Mouse (Mus musculus) monocyte, adult 2 months (primary cell): ENCODE measurements around the gene Mrpl58.
"Not testable (repeated sequence)": the region's sequence is repeated elsewhere in the genome, so short reads cannot be mapped to it uniquely, and the experiment has no call there.

Source experiments
- DNase-seq, 2 experiments: peaks; one replicate each; pipeline ENCODE4 v3.0.0; 2022; ENCODE audit warnings: low spot score in 2 of 2, low read depth in 1 of 2

The Mrpl58 gene

DNA sequence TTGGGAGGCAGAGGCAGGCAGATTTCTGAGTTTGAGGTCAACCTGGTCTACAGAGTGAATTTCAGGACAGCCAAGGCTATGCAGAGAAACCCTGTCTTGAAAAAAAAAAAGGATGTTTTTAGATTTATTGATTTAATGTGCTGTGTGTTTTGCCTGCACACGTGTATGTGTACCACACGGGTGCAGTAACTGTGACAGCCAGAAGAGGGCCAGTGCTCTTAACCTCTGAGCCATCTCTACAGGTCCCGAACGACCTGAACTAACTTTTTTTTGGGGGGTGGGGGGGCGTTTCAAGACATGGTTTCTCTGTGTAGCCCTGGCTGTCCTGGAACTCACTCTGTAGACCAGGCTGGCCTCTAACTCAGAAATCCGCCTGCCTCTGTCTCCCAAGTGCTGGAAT is 51.3 kb downstream of the Mrpl58 start:
- DNase-seq = not testable (repeated sequence)

DNA sequence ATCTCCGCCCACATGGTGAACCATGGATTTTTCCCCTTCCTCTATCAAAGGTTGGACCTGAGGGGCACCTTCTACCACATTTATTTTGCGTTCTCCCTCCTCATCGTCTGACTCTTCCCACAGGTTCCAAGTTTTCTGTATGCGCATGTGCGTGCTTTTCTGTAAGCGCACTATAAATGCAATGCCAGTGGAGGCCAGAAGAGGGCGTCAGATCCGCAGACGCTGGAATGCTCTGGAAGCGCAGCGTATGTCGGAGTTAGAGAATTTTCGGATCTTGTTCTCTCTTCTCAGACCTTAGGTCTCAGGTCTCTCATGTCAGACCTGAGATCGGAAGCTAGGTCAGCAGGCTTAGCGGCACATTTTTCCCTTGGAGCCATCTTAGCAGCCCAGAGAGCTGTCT is 52.1 kb downstream of the Mrpl58 start:
- DNase-seq = no peak

DNA sequence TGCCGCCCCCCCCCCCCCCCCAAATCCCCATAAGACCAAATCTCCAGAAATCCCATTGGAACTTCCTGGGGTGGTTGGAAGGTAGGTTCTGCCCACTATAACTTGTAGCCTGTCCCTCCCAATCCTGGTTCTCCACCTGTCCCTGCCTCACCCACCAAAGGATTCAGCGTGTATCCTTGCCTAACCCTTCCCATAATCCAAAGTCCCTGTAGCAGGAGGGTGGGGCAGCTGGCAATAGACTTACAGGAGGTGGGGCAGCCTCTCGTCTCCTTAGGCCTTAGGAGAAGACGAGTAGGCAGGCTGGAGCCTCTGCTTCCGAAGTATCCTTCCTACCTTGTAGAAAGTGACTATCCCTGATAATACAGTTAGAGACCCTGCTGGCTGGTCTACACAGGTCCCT is 52.6 kb downstream of the Mrpl58 start:
- DNase-seq = no peak

DNA sequence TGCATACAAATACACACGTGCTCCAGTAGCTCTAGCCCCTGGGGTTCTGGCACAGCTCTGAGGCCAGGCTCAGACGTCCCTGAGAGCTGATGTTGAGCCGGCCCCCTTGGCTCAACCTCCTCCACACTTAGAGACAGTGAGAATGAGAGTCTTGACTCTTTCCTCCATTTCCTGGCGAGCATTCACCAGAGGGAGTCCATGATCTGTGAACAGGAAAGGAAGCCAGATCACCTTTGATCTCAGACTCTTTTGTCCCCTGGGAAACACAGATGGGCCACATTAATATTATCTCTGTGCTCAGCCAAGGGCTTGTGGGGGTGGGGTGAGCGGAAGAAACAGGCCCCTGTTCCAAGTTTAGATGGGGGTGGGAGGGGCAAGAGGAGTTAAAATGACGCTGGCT is 53.9 kb downstream of the Mrpl58 start:
- DNase-seq = no peak

DNA sequence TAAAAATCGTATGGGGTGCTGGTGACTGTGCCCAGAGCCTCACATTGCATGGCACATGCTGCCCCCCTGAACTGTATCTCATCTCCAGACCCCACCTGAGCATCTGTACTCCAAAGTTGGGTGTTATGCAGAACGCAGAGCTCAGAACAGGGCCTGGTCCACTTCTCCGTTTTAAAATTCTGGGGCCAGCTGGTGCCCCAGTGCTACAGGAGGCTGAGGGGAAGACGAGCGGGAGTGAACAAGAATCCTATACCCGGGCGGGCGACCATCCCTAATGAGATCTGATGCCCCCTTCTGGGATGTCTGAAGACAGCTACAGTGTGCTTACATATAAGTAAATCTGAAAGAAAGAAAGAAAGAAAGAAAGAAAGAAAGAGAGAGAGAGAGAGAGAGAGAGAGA is 57.4 kb downstream of the Mrpl58 start:
- no peak for DNase-seq

DNA sequence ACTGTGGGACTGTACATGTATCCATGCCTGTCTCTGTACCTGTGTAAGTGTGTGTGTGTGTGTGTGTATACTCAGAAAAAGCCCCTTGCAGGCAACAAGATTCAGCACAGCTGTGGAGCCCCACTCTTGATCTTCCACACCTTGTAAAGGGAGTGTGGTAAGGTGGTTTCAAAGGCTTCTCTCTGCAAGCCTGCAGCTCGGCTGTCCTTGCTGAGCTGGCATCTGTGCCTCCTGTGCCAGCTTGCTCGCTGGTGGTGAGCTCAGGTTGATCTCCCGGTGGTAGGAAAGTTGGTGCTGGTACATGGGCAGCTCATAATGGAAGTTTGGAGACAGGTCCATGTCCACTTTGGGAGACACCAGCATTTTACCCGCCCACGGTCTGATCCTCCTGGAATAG is 58.3 kb downstream of the Mrpl58 start:
- DNase-seq = no peak
